Mouse (Mus musculus) liver, postnatal 0 days (tissue): ENCODE measurements around the gene Ppp1r13b.

Source experiments
- CTCF ChIP-seq: sonication (generic); IDR thresholded peaks from 2 replicates; pipeline ENCODE4 v1.5.1; 2016; ENCODE audit warnings: antibody characterized with exemption, low read depth
- EP300 ChIP-seq: IDR thresholded peaks from 2 replicates; pipeline ENCODE4 v1.6.1; 2016; ENCODE audit warnings: antibody characterized with exemption, low read depth, mild to moderate bottlenecking

- no peak for TF ChIP-seq CTCF
- no peak for TF ChIP-seq EP300
These were observed 454 bp downstream of the Ppp1r13b start for GRCm38 (mm10) chr12:111907421-111907891.
